Mouse (Mus musculus) bone marrow, adult 2 months (tissue): ENCODE measurements around the gene Zcchc24.

Experiments used
- CTCF ChIP-seq: fragments of 200-500 bp; IDR thresholded peaks from 2 replicates; pipeline ENCODE4 v1.5.1; 2011; ENCODE audit warnings: low read length, control low read depth; ENCODE audit not compliant: control insufficient read depth, insufficient read depth
- POLR2A ChIP-seq: fragments of 200-500 bp; IDR thresholded peaks from 2 replicates; pipeline ENCODE4 v1.6.1; 2011; ENCODE audit warnings: low read depth, mild to moderate bottlenecking, control low read depth, low read length, borderline replicate concordance; ENCODE audit not compliant: control insufficient read depth

DNA sequence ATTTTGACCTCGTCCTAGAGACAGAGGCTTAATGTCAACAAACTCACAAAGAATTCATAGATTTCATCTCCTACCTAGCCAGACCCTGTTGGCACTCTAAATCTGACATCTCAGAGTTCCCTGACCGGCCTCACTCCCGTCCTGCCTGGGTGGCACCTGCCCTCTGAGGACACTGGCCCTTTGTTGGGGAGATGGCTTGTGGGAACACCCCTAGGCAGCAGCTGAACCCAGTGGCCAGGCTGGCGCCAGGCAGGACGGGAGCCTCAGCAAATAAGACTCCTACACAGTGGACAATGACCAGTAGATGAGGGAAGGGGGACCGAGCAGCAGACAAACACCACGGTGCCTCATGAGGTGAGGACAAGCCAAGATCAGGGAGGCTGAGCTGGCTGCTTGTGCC is 89.2 kb downstream of the Zcchc24 start:
- no peak for TF ChIP-seq CTCF
- TF ChIP-seq POLR2A, result no peak
